Mouse (Mus musculus): ENCODE data around the gene Prm2. TPM values are rescaled to one million over a fixed set of nuclear protein-coding genes. Genes with fewer than 3 reads are reported as not detected.
A peak's percentile ranks its signal among the peaks of the same experiment; 100 is the strongest.
"Not testable (repeated sequence)": the region's sequence is repeated elsewhere in the genome, so short reads cannot be mapped to it uniquely, and the experiment has no call there.

The Prm2 gene
- polyA plus RNA-seq, 1 experiment from 2014 or later, result not detected

DNA sequence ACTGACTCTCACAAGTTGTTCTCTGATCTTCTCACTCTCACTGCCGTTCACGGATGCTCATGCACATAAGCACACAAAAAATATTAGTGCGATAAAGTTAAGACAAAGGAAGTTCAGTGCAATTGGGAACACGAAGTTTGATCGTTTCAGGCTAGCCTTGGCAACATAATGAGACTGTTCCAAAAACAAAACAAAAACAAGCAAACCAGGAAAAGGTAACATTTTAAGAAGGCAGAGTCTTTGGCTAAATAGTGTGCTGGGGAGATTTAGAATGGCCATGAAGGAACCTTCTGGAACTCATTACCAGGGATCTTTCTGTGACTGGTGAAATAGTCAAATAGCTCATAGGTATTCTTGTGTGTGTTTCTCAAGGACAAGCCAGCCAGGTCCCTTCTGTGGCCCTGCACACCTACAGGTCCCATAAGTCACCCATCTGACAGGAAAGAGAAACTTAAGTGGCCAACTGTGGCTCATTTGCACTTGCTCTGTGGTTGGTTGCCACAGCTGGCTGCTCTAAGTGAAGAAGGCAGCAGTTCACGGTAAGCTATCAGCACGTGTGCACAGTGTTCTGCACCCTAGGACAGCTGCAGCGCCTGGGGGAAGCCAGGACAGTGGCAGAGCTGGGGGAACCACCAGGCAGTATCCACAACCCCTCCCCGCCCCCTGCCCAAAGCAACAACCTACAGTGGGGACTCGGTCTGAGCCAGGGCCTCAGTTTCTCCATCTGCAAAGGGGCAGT, 10.0 kb upstream of the Prm2 start, which contains the start of gene Prm1:
Gene Prm1, minus strand, starts transcription at position 51 of the 739 bp plus-strand sequence.
- ATAC-seq (replicated peaks; ENCODE audit: insufficient number of reproducible peaks, insufficient read depth, low FRiP score, low read depth), result no peak
- H3K27me3 ChIP-seq, result no peaks in the 10 kb centered on the region
- H3K36me3 ChIP-seq, result no peaks in the 10 kb centered on the region
- no peak within 1 kb of the TSS for H3K9ac ChIP-seq
- 71% methylated on average over 10 of the region's 10 CpGs for WGBS
- H3K4me1 ChIP-seq (replicated peaks), result no peaks in the 10 kb centered on the region; the same call in 1 of the 2 replicates
- H3K9me3 ChIP-seq (replicated peaks), result no peaks in the 10 kb centered on the region
- H3K4me3 ChIP-seq, result no peak within 1 kb of the TSS
- no peak within 1 kb of the TSS for H3K27ac ChIP-seq
- H3K4me2 ChIP-seq, result no peak within 1 kb of the TSS

DNA sequence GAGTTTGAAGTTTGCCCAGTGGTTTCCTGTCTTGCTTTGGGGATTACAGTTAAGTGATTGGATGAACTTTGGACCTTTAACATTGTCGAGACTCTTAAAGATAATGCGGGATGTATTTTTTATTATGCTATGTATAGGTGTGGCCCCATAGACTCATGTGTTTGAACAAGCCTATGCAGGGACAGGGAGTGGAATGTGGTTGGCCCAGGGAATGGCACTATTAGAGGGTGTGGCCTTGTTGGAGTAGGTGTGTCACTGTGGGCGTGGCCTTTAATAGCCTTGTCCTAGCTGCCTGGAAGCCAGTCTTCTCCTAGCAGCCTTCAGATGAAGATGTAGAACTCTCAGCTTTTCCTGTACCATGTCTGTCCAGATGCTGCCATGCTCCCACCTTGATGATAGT, 6.5 kb upstream of the Prm2 start:
- H3K27me3 ChIP-seq; H3K9me3 ChIP-seq (replicated peaks); ATAC-seq (replicated peaks; ENCODE audit: insufficient number of reproducible peaks, insufficient read depth, low FRiP score, low read depth); H3K36me3 ChIP-seq; H3K4me2 ChIP-seq; H3K4me3 ChIP-seq; H3K4me1 ChIP-seq (replicated peaks); H3K27ac ChIP-seq; H3K9ac ChIP-seq: not testable (repeated sequence)
- 74% methylated on average over 3 of the region's 3 CpGs for whole genome bisulfite sequencing

DNA sequence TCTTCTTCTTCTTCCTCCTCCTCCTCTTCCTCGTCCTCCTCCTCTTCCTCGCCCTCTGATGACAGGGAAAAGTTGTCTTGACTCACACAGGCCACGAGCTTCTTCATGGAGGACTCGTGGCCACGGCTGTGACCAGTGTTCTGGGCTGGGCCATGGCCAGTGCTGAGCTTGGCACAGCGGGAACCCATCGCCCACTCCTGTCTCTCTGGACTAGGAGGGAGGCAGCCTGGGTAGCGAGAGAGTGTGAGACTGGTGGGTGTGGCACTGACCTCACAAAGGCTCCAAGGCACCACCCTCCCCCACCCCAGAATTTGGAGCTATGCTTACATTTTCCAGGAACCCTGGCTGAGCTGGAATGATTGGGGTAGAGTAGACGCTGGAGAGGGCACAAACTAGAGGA, 5.2 kb downstream of the Prm2 start, which contains the start of gene Prm3:
Gene Prm3, minus strand, starts transcription at position 213 of the 400 bp plus-strand sequence.
- Histone ChIP-seq H3K27ac (no peak within 1 kb of the TSS), H3K9me3 (replicated peaks) (no peaks in the 10 kb centered on the region), H3K9ac (no peak within 1 kb of the TSS), H3K4me3 (no peak within 1 kb of the TSS), H3K27me3 (peaks cover 13% of the 10 kb centered on the region), H3K36me3 (no peaks in the 10 kb centered on the region), H3K4me2 (no peak within 1 kb of the TSS), H3K4me1 (replicated peaks) (peaks cover 26% of the 10 kb centered on the region)
- WGBS, result 65% methylated on average over 9 of the region's 9 CpGs
- ATAC-seq (replicated peaks; ENCODE audit: insufficient number of reproducible peaks, insufficient read depth, low FRiP score, low read depth), result no peak

DNA sequence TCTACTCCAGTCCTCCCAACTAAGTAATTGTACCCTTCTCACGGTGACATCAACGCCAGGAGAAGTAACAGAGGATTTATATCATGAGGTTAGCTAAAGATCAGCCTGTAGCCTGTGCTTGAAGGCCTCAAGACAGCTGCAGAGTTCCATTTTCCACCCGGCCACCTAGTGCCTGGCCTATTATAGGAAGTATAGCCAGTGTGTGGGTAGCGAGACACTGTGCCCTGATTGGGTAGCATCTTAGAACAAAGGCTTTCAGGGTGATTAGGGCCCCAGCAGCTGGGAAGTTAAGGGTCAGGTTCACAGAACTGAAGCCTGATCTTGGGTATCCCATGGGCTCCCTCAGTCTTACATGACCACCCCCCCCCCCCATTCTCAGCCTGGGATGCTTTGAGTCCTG, 7.1 kb downstream of the Prm2 start:
- WGBS, result 65% methylated on average over 4 of the region's 4 CpGs
- Histone ChIP-seq H3K36me3 (no peaks in the 10 kb centered on the region), H3K9ac (no peak overlapping the region), H3K27ac (no peak overlapping the region), H3K4me1 (replicated peaks) (peaks cover 35% of the 10 kb centered on the region), H3K27me3 (no peaks in the 10 kb centered on the region; the same call in 1 of the 2 replicates), H3K4me2 (no peak overlapping the region), H3K4me3 (no peak overlapping the region), H3K9me3 (replicated peaks) (no peaks in the 10 kb centered on the region)
- no peak for ATAC-seq (replicated peaks; ENCODE audit: insufficient number of reproducible peaks, insufficient read depth, low FRiP score, low read depth)

DNA sequence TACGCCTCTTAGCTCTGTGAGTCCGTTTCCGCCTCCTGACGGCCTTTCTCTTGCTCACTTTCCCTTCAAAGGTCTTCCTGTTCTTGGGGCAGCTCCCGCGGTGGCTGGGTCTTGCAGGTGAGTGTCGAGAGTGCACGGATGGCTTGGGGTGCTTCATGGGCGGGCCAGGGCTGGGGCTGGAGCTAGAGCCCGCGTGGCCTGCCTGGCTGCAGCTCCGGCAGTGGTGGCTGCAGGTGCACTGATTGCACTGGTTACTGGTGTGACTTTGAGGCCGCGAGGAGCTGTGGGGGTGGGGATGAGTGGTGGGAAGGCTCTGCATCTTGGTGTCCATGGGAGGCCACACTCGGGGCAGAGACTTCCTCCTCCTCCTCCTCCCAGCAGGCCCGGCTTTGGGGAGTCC, 7.7 kb downstream of the Prm2 start, which contains the start of gene Tnp2:
Gene Tnp2, minus strand, starts transcription at position 390 of the 400 bp plus-strand sequence.
- Histone ChIP-seq H3K27me3 (no peaks in the 10 kb centered on the region; the same call in 1 of the 2 replicates), H3K9me3 (replicated peaks) (no peaks in the 10 kb centered on the region), H3K4me2 (no peak within 1 kb of the TSS), H3K36me3 (no peaks in the 10 kb centered on the region), H3K4me3 (no peak within 1 kb of the TSS), H3K27ac (no peak within 1 kb of the TSS; the same call in 1 of the 2 replicates), H3K9ac (no peak within 1 kb of the TSS), H3K4me1 (replicated peaks) (peaks cover 40% of the 10 kb centered on the region)
- WGBS, result 56% methylated on average over 16 of the region's 16 CpGs
- ATAC-seq (replicated peaks; ENCODE audit: insufficient number of reproducible peaks, insufficient read depth, low FRiP score, low read depth), result no peak

DNA sequence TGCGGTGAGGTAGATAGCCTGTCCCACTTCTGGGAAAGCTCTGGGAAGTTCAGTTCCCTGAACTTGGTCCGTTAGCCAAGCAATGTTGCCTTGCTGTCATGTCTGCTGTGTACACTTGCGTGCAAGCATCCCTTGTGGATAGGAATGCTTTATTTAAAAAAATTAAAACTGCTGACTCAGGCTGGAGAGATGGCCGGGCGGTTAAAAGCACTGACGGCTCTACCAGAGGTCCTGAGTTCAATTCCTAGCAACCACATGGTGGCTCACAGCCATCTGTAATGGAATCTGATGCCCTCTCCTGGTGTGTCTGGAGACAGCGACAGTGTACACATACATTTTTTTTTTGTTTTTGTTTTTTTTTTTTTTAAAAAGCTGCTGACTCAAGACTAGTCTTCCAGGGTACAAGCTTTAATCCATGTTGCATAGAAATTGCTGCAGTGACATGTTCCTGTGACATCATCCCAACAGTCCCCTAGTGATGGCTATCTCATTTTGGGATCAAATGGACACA, 8.3 kb downstream of the Prm2 start:
- H3K4me3 ChIP-seq, result no peak overlapping the region
- H3K9ac ChIP-seq, result no peak overlapping the region
- H3K36me3 ChIP-seq, result no peaks in the 10 kb centered on the region
- WGBS, result 66% methylated on average over 7 of the region's 7 CpGs
- H3K27ac ChIP-seq, result peak overlapping the region; percentile 99
- H3K9me3 ChIP-seq (replicated peaks), result no peaks in the 10 kb centered on the region
- peak overlapping the region; percentile 17; the same call in 1 of the 2 replicates for H3K4me2 ChIP-seq
- no peak for ATAC-seq (replicated peaks; ENCODE audit: insufficient number of reproducible peaks, insufficient read depth, low FRiP score, low read depth)
- H3K27me3 ChIP-seq, result no peaks in the 10 kb centered on the region; the same call in 1 of the 2 replicates
- peaks cover 46% of the 10 kb centered on the region for H3K4me1 ChIP-seq (replicated peaks)

DNA sequence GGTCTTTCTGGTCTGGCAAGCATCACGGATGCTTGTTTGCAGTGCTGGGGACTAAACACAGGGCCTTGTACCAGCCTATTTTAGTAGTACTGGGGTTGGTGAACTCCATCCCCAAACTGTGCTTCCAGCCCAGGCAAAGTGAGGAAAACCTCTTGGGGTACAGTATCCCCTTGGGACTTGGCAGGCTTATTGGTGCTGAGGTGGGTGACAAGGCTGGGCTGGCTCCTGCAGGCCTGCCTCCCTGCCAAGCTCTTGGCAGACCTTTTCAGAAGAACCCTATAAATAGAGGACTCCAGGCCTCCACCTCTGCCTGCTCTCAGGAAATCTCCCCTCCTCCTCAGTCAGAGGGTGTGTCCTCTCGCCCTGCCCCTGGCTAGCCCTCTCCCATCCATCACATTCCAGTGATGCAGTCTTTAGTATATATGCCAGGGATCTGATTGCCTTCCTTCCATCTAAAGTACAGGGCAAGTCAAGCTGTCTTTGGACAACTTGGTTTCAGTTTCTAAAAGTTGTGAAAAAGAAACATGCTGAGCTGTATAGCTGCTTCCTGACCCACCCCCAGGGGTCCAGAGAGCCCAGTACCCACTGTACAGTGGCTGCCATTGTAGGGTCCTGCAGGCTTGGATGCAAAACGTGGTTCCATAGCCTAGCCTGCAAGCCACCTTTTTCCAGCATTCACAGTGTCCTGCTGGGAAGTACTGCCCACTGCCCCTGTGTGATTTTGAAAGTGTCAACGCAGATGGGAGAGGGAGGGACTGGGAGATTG, 9.0 kb downstream of the Prm2 start:
- WGBS, result 40% methylated on average over 4 of the region's 4 CpGs
- Histone ChIP-seq H3K4me2 (peak overlapping the region; percentile 97), H3K4me3 (no peak overlapping the region; the same call in 1 of the 2 replicates)

DNA sequence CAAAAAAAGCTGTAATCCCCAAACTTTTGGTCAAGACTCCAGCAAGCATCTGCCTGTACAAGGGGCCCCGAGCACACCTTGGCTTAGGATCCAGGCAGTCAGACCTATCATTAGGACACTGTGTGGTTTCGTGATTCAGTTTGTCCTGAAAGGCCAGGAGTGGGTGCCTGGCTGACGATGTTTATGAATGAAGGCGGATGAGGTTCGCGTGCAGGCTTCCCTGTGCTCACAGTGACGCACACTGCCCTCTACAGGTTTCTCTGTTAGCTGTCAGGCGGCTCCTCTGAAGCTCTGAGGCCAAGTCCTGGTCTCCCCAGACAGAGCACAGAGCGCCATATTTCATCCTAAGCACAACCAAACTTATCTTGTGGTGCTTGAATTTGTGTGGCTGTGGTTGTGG, 9.6 kb downstream of the Prm2 start:
- WGBS, result 3% methylated on average over 9 of the region's 9 CpGs
- ATAC-seq (replicated peaks; ENCODE audit: insufficient number of reproducible peaks, insufficient read depth, low FRiP score, low read depth), result peak; percentile 16; the same call in 1 of the 2 replicates

More for the DNA sequence above, 9.0 kb downstream of the Prm2 start:
- Histone ChIP-seq H3K9me3 (replicated peaks) (no peaks in the 10 kb centered on the region), H3K36me3 (no peaks in the 10 kb centered on the region), H3K4me1 (replicated peaks) (peaks cover 52% of the 10 kb centered on the region), H3K9ac (no peak overlapping the region), H3K27me3 (no peaks in the 10 kb centered on the region; the same call in 1 of the 2 replicates), H3K27ac (peak overlapping the region; percentile 99)
- ATAC-seq (replicated peaks; ENCODE audit: insufficient number of reproducible peaks, insufficient read depth, low FRiP score, low read depth), result no peak

DNA sequence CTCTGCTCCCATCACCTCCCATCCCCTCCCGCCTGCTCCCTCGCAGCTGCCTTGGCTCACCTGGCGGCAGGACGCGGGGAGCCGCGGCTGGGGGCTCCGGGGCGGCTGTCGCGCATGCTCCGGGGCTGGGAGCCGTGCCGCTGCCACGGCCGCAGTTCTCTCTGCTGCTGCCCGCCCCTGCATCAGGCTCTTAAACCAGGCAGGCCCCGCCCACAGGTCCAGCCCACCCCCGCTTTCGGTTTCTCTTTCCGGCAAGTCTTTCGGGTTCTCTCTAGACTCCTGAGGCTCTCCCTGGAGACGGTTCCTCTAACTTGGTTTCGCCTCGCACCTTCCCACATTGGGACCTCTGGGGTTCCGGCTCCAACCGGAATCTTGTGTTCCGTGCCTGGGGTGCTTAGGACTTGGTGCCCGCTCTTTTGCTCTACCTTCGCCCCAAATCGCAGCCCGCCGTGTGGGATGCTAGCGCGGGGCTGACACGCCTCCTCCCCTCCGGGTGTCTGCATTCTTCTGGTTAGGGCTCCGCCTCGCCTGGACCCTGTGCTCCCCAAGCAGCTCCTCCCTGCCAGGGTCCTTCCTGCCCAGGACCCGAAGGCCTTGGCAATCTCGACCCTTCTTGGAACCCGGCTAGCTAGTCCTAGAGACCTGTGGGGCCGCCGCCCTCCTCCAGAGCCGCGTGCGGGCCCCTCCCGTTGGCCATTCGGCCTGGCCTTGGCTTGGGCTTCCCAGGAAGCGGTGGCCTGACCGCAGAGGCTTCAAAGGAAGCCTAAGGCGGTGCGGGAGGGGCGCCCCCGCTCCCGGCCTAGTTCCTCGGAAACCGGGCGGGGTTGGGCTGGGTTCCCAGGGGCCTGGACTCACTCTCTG, 10.3 kb downstream of the Prm2 start, which contains the start of gene Socs1:
Gene Socs1, minus strand, starts transcription at position 166 of the 861 bp plus-strand sequence.
- H3K9ac ChIP-seq, result peak within 1 kb of the TSS; percentile 77
- H3K9me3 ChIP-seq (replicated peaks), result no peaks in the 10 kb centered on the region
- H3K4me1 ChIP-seq (replicated peaks), result peaks cover 63% of the 10 kb centered on the region
- H3K27ac ChIP-seq, result peak within 1 kb of the TSS; percentile 99
- no peaks in the 10 kb centered on the region for H3K36me3 ChIP-seq
- no peaks in the 10 kb centered on the region; the same call in 1 of the 2 replicates for H3K27me3 ChIP-seq
- peak within 1 kb of the TSS; percentile 85 for H3K4me3 ChIP-seq
- under 1% methylated on average over 59 of the region's 59 CpGs for WGBS
- ATAC-seq (replicated peaks; ENCODE audit: insufficient number of reproducible peaks, insufficient read depth, low FRiP score, low read depth), result peak; percentile 84
- H3K4me2 ChIP-seq, result peak within 1 kb of the TSS; percentile 97

More for the DNA sequence above, 9.6 kb downstream of the Prm2 start:
- Histone ChIP-seq H3K27me3 (no peaks in the 10 kb centered on the region; the same call in 1 of the 2 replicates), H3K4me3 (peak overlapping the region; percentile 85), H3K4me1 (replicated peaks) (peaks cover 59% of the 10 kb centered on the region), H3K4me2 (peak overlapping the region; percentile 97), H3K36me3 (no peaks in the 10 kb centered on the region), H3K9ac (peak overlapping the region; percentile 77), H3K9me3 (replicated peaks) (no peaks in the 10 kb centered on the region), H3K27ac (peak overlapping the region; percentile 99)

DNA sequence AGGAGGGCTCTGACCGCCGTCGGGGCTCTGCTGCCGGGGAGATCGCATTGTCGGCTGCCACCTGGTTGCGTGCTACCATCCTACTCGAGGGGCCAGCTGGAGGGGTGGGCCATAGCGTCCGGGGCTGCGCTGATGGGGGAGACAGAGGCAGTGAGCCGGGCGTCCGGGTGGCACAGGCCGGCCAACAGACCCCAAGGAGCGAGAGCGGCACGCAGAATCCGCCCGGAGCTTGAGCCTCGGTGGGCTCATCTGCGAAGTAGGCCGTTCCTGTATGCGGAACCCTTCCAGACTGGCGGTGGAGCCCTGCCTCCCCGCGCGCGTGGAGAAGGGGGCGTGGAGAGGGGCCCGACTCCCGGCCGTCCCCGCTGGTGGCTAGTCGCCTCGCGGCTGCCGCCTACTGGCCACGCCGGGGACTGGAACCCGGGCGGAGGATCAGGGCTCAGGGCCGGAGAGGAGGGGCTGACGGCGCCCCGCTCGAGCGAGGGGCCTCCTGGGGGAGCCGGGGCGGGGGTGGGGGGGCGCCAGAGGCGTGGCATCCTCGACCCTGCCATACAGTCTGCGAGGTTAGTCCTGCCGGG, 11.1 kb downstream of the Prm2 start:
- Histone ChIP-seq H3K9me3 (replicated peaks) (no peaks in the 10 kb centered on the region), H3K9ac (peak overlapping the region; percentile 77), H3K36me3 (no peaks in the 10 kb centered on the region), H3K4me2 (peak overlapping the region; percentile 97), H3K27ac (peak overlapping the region; percentile 99), H3K4me3 (peak overlapping the region; percentile 85), H3K4me1 (replicated peaks) (peaks cover 69% of the 10 kb centered on the region), H3K27me3 (no peaks in the 10 kb centered on the region; the same call in 1 of the 2 replicates)
- peak; percentile 72 for ATAC-seq (replicated peaks; ENCODE audit: insufficient number of reproducible peaks, insufficient read depth, low FRiP score, low read depth)
- WGBS, result under 1% methylated on average over 55 of the region's 55 CpGs

All from heart, embryonic 15.5 days (tissue).